Mouse (Mus musculus) cerebellum, adult 8-10 months (tissue): Measurements from ENCODE around the gene Anks1b.
"Not testable (repeated sequence)": the region's sequence is repeated elsewhere in the genome, so short reads cannot be mapped to it uniquely, and the experiment has no call there.

ENCODE experiments used
- DNase-seq: peaks from one replicate; pipeline ENCODE4 v3.0.0; 2022

The Anks1b gene

GRCm38 (mm10) chr10:90596576-90596975 is 723.3 kb downstream of the Anks1b start:
- peak; percentile 39 for DNase-seq

GRCm38 (mm10) chr10:90599149-90599548 is 725.8 kb downstream of the Anks1b start:
- DNase-seq: peak; percentile 33

GRCm38 (mm10) chr10:90599726-90600531 is 726.6 kb downstream of the Anks1b start:
- peak; percentile 84 for DNase-seq

GRCm38 (mm10) chr10:90607586-90607985 is 734.3 kb downstream of the Anks1b start:
- no peak for DNase-seq

GRCm38 (mm10) chr10:90609437-90609836 is 736.1 kb downstream of the Anks1b start:
- DNase-seq: no peak

- no peak for DNase-seq
These were observed 739.7 kb downstream of the Anks1b start for GRCm38 (mm10) chr10:90613051-90613450.

GRCm38 (mm10) chr10:90615196-90615595 is 741.9 kb downstream of the Anks1b start:
- DNase-seq: no peak

- no peak for DNase-seq
These were observed 743.3 kb downstream of the Anks1b start for GRCm38 (mm10) chr10:90616622-90617021.

- no peak for DNase-seq
These were observed 744.5 kb downstream of the Anks1b start for GRCm38 (mm10) chr10:90617664-90618296.

- no peak for DNase-seq
These were observed 754.2 kb downstream of the Anks1b start for GRCm38 (mm10) chr10:90627532-90627931.

- no peak for DNase-seq
These were observed 756.9 kb downstream of the Anks1b start for GRCm38 (mm10) chr10:90630099-90630698.

GRCm38 (mm10) chr10:90630794-90631193 is 757.5 kb downstream of the Anks1b start:
- DNase-seq: not testable (repeated sequence)

GRCm38 (mm10) chr10:90637352-90637751 is 764.0 kb downstream of the Anks1b start:
- DNase-seq: no peak

- DNase-seq: no peak
These were observed 776.4 kb downstream of the Anks1b start for GRCm38 (mm10) chr10:90649681-90650080.

GRCm38 (mm10) chr10:90657416-90658120 is 784.3 kb downstream of the Anks1b start:
- DNase-seq: peak; percentile 69

GRCm38 (mm10) chr10:90666746-90667145 is 793.4 kb downstream of the Anks1b start:
- DNase-seq: peak; percentile 98

- no peak for DNase-seq
These were observed 797.0 kb downstream of the Anks1b start for GRCm38 (mm10) chr10:90670291-90670690.

GRCm38 (mm10) chr10:90672135-90672534 is 798.8 kb downstream of the Anks1b start:
- peak; percentile 73 for DNase-seq

- DNase-seq: no peak
These were observed 801.1 kb downstream of the Anks1b start for GRCm38 (mm10) chr10:90674362-90674761.

GRCm38 (mm10) chr10:90677421-90677820 is 804.1 kb downstream of the Anks1b start:
- no peak for DNase-seq

GRCm38 (mm10) chr10:90679713-90680470 is 806.6 kb downstream of the Anks1b start:
- DNase-seq: no peak

GRCm38 (mm10) chr10:90683813-90684212 is 810.5 kb downstream of the Anks1b start:
- DNase-seq: no peak
